Mouse (Mus musculus) heart, adult 8-10 months (tissue): ENCODE results near the gene Otoa. TPM values are rescaled to one million over a fixed set of nuclear protein-coding genes. Genes with fewer than 3 reads are reported as not detected.

Experiments used
- DNase-seq: peaks from one replicate; pipeline ENCODE4 v3.0.0; 2022; ENCODE audit warnings: low spot score
- total RNA-seq, 4 experiments: library from RNA; stranded (reverse); gene quantifications; 2 replicates each; pipeline ENCODE4 v1.2.4; 2022

Otoa gene
- under 1 TPM; 0.06 to 0.19 (median 0.06) TPM for total RNA-seq

DNA sequence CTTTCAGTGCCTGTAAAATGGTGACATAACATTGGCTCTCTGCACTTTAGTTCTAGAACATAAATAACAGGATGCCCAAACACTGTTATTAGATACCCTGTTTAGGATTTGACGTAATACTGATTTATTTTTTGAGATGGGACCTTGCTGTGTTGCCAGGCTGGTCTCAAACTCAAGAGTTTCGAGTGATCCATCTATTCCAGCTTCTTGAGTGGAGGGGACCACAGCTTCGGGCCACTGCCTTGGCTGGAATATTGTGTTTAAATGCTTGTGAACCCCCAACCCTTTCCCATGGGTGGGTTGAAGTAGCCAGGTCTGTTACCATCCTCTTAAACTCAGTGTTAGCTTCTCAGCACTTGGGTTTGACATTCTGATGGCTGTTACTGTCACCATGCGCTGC lies at the start of gene Otoa:
TSS of gene Otoa (plus strand) at position 301 of the 400 bp plus-strand sequence.
- no peak for DNase-seq

DNA sequence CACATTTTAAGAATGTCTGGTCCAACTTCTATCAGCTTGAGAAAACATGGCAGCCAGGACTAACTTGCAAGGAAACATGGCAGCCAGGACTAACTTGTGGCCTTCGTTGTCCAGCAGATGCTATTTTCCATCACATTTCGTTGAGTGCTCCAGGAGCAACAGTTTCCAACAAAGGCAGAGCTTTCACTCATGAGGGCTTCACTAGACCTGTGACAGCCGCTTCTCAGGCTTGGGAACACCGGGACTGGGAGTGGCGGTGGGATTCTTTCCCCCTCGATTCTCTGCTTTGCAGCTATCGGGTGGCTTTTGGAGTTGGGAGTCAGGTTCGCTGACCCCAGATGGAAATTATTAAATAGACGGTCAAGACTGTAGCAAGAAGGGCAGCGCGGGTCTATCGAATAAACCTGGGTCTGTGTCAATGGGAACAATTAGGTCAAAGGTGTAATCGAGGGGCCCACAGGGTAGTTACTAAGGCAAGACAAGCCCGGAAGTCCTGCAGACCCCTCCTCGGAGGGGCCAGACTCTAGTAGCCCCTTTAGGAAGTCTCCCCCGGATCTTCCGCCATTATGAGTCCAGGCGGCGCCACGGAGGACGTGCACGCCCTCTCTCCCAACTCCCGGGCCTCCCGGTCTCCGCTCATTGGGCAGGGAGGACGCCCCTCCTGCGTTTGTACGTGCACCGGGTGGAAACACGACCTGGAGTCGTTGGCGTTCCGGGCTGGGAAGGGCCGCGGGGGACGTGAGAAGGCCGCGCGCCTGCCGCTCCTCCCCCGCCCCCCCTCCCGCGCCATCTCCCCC lies 47.4 kb upstream of the Otoa start, which contains the start of gene Mettl9:
TSS of gene Mettl9 (plus strand) at position 590 of the 797 bp plus-strand sequence.
- DNase-seq, result peak; percentile 91

DNA sequence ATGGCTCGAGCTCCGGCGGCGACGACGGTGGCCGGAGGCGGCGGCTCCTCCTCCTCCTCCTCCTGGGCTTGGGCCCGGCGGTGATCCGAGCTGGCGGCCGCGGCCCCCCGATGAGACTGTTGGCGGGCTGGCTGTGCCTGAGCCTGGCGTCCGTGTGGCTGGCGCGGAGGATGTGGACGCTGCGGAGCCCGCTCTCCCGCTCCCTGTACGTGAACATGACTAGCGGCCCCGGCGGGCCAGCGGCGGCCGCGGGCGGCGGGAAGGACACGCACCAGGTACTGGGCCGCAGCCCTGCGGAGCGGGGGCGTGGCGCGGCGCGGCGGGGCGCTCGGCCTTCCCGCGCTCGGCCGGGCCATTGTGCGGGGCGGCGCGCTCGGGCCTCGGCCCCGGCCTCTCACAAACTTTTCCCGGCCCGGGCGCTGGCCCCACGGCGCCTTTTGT lies 46.7 kb upstream of the Otoa start:
- no peak for DNase-seq

DNA sequence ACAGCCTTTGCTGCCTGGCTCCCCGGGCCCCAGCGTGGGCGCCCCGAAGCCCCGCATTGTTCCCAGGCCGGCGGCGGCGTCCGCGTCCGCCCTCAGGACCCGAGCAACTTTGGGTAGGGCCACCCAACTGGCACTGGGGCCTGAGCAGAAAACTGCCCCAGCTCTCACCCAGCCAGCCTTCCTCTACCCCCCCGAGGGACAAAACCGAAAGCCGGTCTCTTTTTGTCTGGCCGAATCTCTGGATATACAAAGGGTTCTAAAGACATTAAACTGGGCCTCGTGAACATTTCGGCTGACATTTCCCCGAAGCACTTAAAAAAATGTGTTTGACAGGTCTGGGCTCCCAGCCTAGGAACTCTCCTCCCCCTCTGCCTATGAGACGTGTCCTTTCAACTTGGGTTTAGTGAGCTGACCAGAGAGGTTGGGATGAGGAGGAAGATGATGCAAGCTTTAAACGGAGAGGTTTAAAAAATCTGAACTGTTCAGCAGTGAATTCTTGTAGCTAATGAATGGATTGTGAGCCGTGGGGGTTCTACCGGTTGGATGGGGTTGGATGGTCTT lies 46.2 kb upstream of the Otoa start:
- peak; percentile 36 for DNase-seq

DNA sequence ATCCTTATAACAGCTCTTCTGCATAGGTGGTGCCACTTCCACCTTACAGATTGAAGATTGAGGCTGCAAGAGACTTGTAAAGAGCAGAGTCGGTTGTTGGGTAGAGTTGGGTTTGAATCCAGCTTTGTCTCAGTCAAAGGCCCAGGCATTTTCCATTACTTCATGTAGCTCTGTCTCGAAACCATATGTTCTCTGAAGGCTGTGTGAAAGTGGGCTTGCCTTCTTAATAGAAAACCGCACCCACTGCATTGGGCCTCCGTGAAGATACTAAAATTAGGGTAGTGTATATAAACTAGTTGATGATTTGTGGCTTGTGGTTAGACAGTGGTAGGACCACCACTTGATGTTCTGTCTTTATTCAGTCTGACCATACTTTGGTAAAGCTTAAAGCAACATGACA lies 40.9 kb upstream of the Otoa start:
- no peak for DNase-seq

DNA sequence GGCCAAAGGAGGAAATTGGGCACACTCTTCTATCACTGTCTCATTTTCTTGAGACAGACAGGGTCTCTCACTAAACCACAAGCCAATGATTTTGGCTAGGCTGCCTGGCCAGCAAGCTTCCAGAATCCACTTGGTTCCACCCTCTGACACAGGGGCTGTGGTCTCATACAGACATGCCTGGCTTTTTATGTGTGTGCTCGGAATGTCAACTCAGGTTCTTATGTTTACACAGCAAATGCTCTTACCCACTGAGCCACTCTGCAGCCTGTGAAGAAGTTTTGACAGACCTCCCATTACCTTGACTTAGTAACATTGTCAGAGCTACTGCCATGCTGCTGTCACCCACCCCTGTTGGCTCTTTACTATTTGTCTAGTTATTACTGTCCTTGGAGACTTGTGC lies 39.5 kb upstream of the Otoa start:
- DNase-seq, result no peak

DNA sequence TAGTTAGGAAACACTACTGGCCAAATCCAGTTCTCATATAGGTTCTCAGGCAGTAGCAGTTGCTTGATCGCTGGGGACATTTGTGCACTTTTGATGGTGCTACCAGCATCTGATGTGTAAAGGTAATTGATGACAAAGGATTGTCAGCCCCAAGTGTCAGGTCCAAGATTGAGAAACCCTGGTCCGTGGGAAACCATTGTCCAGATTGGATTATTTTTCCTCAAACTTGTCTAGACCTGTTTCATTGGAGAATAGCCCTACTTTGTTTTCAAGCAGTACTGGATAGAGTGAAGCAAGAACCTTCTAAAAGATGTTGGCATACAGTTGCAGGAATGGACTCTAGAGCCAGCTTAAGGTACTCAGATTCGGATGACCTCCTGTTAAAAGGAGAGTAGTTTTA lies 38.4 kb upstream of the Otoa start:
- no peak for DNase-seq

DNA sequence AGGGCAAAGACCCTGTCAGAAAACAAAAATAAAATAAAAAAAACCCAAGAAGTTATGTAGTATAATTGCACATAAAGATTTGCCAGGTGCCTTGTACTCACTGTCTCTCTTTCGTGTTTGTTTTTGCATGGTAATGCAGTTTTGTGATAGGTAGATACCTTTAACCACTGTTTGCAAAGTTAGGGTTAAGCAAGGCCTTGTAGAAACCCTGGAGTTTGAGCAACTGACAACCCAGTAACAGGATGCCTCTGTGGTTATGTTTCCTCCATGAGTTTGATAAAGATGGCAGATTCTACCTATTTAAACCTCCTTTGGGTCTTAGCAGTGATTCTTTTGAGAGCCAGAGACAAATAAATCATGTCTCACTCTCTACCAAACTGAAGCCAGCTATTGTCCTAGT lies 37.9 kb upstream of the Otoa start:
- DNase-seq, result no peak

DNA sequence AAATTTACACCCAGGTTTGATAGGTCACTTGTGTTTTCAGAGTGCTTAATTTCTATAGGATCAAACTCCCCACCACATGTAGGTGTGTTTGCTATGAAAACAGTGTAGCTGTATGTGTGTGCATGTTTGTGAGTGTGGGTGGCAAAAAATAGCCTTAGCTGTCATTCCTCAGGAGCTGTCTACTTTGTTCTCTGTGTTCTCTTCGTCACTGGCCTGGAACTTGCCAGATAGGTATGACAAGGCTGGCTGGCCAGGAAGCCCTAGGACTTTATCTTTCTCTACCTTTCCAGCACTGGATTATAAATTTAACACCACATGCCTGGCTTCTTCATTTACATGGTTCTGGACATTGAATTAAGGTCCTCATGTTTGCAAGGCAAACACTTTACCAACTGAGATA lies 37.2 kb upstream of the Otoa start:
- peak; percentile 57 for DNase-seq

DNA sequence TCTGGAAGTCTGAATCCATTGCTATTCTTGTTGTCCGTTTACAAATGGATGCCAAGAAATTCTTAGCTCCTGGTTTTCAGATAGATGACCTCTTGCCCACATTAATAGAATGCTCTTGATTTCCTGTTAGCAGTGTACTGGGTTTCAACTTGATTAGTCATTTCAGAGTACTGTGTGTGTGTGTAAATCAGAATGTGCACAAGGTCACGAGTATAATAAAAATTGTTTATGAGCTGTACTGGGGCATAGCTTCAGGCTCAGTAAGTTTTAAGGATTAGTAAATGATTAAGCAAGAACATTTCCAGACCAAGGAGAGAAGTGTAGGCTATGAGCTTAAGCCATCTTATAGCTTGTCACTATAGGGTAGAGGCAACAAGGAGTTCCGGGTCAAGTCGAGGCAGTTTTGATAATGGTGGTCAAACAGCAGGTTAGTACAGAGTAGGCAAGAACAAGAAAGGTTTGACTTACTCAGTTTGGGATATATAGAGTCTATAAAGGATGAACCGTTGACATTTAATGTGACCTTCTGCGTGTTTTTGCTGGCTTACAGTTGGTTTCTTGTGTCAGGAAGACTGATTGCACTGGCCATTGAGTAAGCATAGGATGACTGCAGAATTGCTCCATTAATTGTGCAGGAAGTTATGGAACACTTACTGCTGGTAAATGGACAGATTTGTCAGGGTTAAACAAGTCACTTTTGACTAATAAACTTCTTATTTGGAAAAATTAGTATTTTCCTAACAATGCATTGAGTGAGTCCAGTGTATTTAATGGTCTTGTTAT lies 35.6 kb upstream of the Otoa start:
- DNase-seq, result peak; percentile 28

DNA sequence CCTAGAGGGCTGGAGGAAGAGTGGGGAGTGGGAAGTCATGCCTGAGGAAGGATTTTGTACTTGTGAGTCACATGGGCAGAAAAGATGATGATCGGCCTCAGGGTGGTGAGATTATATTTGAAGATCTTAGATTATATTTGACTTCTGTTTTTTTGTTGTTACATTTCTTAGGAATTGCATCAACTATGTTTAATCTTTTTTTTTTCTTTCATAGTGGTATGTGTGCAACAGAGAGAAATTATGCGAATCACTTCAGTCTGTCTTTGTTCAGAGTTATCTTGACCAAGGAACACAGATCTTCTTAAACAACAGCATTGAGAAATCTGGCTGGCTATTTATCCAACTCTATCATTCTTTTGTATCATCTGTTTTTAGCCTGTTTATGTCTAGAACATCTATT lies 33.8 kb upstream of the Otoa start:
- no peak for DNase-seq

DNA sequence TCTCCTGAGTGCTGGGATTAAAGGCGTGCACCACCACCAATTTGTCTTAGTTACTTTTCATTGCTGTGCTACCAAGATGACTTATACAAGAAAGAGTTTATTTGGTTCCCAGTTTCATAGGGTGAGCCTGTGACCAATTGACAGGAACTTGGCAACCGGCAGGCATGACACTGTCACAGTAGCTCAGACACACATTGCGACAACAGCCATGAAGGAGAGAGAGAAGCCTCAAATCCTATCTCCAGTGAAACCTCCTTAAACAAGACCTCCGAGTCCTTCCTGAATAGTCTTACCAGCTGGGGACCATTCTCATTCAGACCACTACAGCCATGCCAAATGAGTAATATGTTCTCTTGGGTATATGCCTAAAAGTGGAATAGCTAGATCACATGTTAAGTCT lies 28.4 kb upstream of the Otoa start:
- no peak for DNase-seq

DNA sequence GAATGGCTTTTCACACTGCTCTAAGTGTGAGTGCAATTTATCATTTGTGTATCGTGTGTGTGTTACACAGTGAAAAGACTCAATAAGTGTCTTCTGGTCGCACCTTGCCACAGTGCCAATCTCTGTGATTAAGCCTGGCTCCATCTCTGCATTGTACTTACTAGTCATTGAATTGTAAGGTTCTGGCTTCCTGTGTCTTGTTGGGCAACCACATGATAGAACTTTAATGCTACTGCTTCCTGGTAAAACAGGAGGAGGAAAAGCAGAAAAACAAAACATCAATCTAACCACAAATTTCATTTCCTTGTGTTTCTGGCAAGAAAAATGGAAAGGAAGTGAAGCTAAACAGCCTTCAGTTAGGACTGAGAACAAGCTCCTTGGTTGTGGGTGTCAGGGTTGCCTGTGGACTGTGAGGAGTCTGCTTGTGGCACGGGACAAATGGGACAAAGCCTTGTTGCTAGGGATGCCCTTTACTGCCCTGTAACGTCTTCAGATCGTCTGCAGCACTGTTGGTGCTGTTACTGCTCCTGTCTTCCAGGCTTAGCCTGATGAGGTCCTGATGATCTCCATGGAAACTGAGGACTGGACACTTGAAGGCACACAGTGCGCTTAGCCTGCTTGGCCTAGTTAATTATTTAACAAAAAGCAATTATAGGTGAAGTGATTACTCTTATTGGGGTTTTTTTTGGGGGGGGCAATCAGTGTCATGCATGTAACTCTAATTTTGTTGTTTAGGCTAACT lies 21.8 kb upstream of the Otoa start:
- no peak for DNase-seq

DNA sequence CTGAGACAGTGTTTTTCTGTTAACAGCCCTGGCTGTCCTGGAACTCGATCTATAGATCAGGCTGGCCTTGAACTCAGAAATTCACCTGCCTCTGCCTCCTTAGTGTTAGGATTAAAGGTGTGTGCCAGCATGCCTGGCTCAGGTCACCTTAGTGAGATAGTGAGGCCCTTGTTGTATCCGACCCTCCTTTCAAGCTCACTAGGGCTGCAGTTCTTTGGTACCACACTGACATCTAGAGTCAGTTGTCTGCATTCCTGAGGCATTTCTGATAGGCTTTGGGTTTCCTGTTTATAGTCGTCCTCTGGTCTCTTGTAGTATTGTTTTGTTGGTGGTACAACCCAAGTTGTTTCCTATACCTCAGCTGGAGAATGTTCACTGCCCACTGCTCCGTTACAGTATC lies 17.1 kb upstream of the Otoa start:
- peak; percentile 28 for DNase-seq

DNA sequence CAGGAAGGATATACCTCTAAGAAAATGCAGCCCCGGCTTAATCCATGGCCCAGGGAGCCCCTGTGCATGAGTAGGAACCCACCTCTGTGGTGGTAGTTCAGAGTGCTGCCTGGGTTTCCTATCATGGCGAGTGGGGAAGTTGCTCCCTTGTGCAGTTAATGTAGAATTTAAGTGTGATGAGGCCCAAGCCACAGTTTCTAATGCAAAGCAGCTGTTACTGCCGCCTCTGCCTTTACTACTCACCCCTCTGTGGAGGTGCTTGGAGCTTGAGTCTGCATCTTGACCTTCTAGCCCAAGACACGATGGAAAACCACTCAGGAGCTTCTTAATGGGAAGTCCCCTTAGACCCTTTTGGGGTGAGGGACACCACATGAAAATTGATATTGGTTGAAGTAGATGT lies 10.2 kb upstream of the Otoa start:
- no peak for DNase-seq

DNA sequence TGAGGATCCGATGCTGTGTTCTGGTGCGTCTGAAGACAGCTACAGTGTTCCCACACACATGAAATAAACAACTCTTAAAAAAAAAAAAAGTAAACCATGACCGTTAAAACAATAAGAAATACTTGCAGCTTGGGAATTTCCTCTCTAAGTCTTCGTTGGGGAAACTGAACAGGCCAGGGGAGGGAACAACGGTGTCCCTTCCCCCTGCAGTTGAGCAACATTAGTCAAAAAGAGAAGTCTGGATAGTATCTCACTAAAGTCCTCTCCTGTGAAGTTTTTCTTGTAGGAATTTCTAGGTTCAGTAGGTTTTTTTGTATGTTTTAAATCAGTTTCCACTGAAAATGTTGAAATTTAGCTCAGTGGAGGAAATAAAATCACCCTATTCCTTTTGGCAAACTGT lies 8.9 kb upstream of the Otoa start:
- no peak for DNase-seq

DNA sequence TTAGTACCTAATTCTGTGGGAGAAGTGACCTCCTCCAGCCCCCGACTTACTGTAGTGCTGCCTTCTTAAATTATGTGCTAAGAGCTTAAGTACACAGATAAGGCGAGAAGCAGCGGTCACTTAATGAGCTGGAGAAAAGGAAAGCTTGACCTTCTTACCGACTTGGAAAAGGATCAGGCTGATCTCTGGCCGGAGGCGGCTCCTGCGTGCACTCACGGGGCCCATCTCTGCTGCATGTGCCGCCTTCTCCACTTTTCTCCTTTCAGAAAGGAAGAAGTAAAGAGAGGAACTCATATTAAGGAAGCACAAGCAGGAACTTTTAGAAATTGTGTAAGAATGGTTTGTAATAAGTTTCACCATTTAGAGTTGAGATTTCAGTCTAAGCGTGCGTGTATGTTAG lies 7.2 kb upstream of the Otoa start, which contains the start of gene Igsf6:
TSS of gene Igsf6 (minus strand) at position 292 of the 400 bp plus-strand sequence.
- peak; percentile 45 for DNase-seq

DNA sequence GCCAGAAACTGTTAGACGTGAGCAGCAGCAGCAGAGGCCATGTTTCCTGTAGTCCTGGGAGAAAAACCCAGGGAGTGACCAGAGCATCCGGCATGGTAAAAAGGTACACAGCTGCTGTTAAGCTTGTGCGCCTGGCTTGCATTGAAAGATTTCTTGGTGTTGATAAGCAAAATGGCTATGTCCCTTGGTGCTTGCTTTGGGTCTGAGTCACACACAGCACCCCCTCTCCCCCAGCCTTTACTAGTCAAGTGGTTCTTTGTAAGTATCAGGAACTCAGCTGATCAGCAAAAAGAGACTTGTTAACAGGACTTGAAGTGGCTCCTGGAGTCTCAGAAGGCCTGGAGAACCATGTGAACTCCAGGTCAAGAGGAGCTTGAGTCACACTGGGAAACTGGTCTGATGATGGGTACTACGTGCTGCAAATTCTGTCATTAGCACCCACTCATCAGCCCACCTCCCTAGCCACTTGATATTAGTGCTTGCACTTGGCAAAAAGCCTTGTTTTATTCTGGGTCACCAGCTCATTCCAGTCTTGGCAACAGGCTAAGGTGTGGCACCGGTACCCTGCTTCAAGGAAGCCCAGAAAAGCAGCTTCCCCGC lies 6.5 kb upstream of the Otoa start:
- peak; percentile 36 for DNase-seq

DNA sequence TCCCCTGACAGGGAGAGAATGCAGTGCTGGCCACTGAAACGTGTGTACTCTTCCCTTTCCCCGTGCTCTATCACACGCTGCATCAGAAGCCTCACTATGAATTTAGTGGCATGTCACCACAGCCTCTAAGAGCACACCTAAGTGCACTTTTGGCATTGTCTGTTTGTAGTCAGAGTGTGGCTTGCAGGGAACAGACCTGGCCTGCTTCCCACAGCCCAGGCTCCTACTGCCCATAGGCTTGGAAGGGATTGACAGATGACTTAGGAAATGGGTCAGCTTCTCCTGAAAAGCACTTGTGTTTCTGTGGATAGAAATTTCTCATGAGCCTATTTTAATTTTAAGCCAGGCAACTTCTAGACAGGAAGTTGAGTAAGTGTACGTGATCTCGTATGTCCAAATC lies 6.0 kb upstream of the Otoa start:
- DNase-seq, result no peak

DNA sequence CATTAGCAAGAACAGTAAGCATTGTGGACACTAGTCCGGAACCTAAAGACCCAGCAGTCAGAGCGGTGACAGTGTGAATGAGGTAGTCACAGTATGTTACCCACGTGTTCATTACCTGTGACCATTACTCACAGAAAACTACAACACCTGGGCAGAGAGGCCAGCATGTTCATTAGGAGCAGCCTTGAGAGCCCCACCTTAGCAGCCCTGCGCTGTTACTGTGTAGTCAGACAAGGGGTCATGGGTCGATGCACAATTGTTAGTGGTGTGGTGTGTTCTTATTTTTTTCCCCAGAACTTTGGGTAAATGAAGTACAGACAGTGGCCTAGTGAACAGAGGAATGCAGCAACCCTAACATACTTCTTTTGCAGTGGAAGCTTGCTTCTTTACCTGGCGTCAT lies 4.1 kb upstream of the Otoa start:
- no peak for DNase-seq

DNA sequence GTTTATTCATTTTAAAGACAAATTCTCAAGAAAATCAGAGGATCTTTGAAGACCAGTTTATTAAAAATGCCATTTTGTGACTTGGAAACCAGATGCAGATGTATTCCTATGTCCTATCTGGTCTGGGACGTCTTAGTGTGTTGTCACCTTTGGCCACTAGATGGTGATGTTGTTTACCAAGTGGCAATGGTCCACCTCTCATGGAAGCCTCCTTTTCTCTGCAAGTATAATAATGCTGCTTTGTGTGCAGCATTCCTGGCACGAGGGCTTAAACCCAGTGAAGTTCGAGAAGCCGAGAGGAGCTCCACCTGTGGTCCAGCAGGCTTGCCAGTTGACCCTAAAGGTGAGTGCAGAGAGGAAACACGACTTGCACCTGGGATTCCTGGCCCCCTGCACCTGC lies 3.6 kb upstream of the Otoa start:
- peak; percentile 86 for DNase-seq
